ENCODE assay signal across 9 mouse cellular contexts in the genomic region with DNA sequence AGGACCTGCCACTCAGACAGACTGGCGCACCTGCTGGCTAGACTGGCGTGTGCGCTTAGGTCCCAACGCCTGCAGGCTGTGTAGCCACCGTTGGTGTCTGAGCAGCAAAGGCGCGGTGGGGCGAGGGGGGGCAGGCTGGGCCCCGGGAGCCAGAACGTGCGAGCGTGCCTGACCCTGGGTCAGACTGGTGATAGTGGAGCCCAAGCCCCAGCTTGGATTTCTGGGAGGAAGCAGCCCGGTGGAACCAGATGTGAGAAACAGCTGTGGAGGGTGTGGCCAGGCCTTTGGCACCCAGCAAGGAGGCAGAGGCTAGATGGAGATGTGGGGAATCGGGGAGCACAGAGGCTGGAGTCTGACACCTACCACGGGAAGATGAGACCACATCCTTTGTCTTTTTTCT. TPM values are rescaled to one million over a fixed set of nuclear protein-coding genes. Genes with fewer than 3 reads are reported as not detected.
A peak's percentile ranks its signal among the peaks of the same experiment; 100 is the strongest.
DNase-seq lines count a peak whose midpoint lies in the region; ATAC-seq and TF ChIP-seq lines count a peak whose summit lies in the region.
"Had no signal": no experiment of that assay in that cellular context is flagged by ENCODE, and none has a peak within 500 bp of the region (broad histone marks: within the 10 kb centered on the region; RNA-seq: fewer than 3 reads in every experiment).

No protein-coding gene starts in this region.

- intact Hi-C loops in gastrocnemius, adult 2 months (cut with DNase I), result no loop called here

- no peaks in the 10 kb centered on the region for H3K9me3 ChIP-seq in midbrain, embryonic 10.5 days (replicated peaks)
- no peaks in the 10 kb centered on the region for H3K9me3 ChIP-seq in midbrain, embryonic 11.5 days (ENCODE audit: control insufficient read depth, low read length)
- no peaks in the 10 kb centered on the region for H3K9me3 ChIP-seq in hindbrain, embryonic 13.5 days
- H3K9me3 ChIP-seq: embryonic facial prominence, embryonic 13.5 days had no signal

- no peak for TF ChIP-seq CTCF in gastrocnemius, adult 2 months (IDR thresholded peaks at IDR 0.05)
- no peak for TF ChIP-seq CTCF in olfactory bulb, adult 2 months (IDR thresholded peaks at IDR 0.05; ENCODE audit: insufficient read depth, low read depth, low read length)

- no peak for TF ChIP-seq POLR2A in olfactory bulb, adult 2 months (IDR thresholded peaks at IDR 0.05; ENCODE audit: insufficient read depth, low read depth, low read length)

- DNase-seq in midbrain, embryonic 10.5 days (ENCODE audit: low spot score), result no peak
- DNase-seq in midbrain, embryonic 11.5 days (ENCODE audit: low spot score, missing footprints), result no peak
- peak; percentile 79 for DNase-seq in gastrocnemius, adult 2 months
- DNase-seq in spleen, postnatal 14 days (ENCODE audit: low spot score in 2 of 2), result no peak
- no peak for DNase-seq in adrenal gland, adult 8-10 months
- DNase-seq in spleen, postnatal 4 days (ENCODE audit: low spot score in 2 of 2), result no peak

- H3K4me2 ChIP-seq in midbrain, embryonic 11.5 days, result no peak overlapping the region
- peak overlapping the region; percentile 95 for H3K4me2 ChIP-seq in hindbrain, embryonic 13.5 days
- H3K4me2 ChIP-seq: embryonic facial prominence, embryonic 13.5 days had no signal

- peaks cover 28% of the 10 kb centered on the region for H3K36me3 ChIP-seq in midbrain, embryonic 10.5 days
- H3K36me3 ChIP-seq in midbrain, embryonic 11.5 days (ENCODE audit: control insufficient read depth, insufficient read depth, low read length), result no peaks in the 10 kb centered on the region
- peaks cover 8% of the 10 kb centered on the region for H3K36me3 ChIP-seq in hindbrain, embryonic 13.5 days

- H3K27ac ChIP-seq in midbrain, embryonic 10.5 days (replicated peaks), result peak overlapping the region; percentile 61; the same call in 1 of the 2 replicates
- H3K27ac ChIP-seq in midbrain, embryonic 11.5 days (ENCODE audit: low read depth, low read length), result no peak overlapping the region
- peak overlapping the region; percentile 90 for H3K27ac ChIP-seq in gastrocnemius, adult 2 months
- H3K27ac ChIP-seq in hindbrain, embryonic 13.5 days, result peak overlapping the region; percentile 74
- H3K27ac ChIP-seq in olfactory bulb, adult 2 months (ENCODE audit: insufficient read depth, low read depth, low read length), result peak overlapping the region; percentile 49
- H3K27ac ChIP-seq: embryonic facial prominence, embryonic 13.5 days had no signal

- no peaks in the 10 kb centered on the region for H3K27me3 ChIP-seq in midbrain, embryonic 10.5 days (ENCODE audit: low read depth, poor library complexity, severe bottlenecking)
- H3K27me3 ChIP-seq in midbrain, embryonic 11.5 days (ENCODE audit: control insufficient read depth, insufficient read depth, low read length), result no peaks in the 10 kb centered on the region
- H3K27me3 ChIP-seq in hindbrain, embryonic 13.5 days, result no peaks in the 10 kb centered on the region
- H3K27me3 ChIP-seq: embryonic facial prominence, embryonic 13.5 days had no signal

- peak overlapping the region; percentile 31 for H3K4me3 ChIP-seq in midbrain, embryonic 10.5 days
- H3K4me3 ChIP-seq in midbrain, embryonic 11.5 days (ENCODE audit: low read depth, low read length), result no peak overlapping the region
- H3K4me3 ChIP-seq in gastrocnemius, adult 2 months, result peak overlapping the region; percentile 52
- H3K4me3 ChIP-seq in hindbrain, embryonic 13.5 days, result peak overlapping the region; percentile 26
- H3K4me3 ChIP-seq in olfactory bulb, adult 2 months (ENCODE audit: insufficient read depth, low read depth, low read length), result peak overlapping the region; percentile 4; the same call in 1 of the 2 replicates
- H3K4me3 ChIP-seq: embryonic facial prominence, embryonic 13.5 days had no signal

- 58% methylated on average over 15 of the region's 15 CpGs for WGBS in midbrain, embryonic 10.5 days
- WGBS in midbrain, embryonic 11.5 days, result 58% methylated on average over 15 of the region's 15 CpGs
- 36% methylated on average over 15 of the region's 15 CpGs for WGBS in hindbrain, embryonic 13.5 days
- 44% methylated on average over 15 of the region's 15 CpGs for WGBS in olfactory bulb, adult 2 months

- no peak overlapping the region for H3K9ac ChIP-seq in midbrain, embryonic 11.5 days (ENCODE audit: low read length)
- peak overlapping the region; percentile 70 for H3K9ac ChIP-seq in hindbrain, embryonic 13.5 days
- H3K9ac ChIP-seq: embryonic facial prominence, embryonic 13.5 days had no signal

- no peak for ATAC-seq in midbrain, embryonic 11.5 days (ENCODE audit: low FRiP score)
- no peak for ATAC-seq in hindbrain, embryonic 13.5 days (ENCODE audit: low FRiP score)

- H3K4me1 ChIP-seq in midbrain, embryonic 10.5 days, result peaks cover 63% of the 10 kb centered on the region
- peaks cover 28% of the 10 kb centered on the region for H3K4me1 ChIP-seq in midbrain, embryonic 11.5 days (ENCODE audit: control insufficient read depth, insufficient read depth, low read length)
- peaks cover 74% of the 10 kb centered on the region for H3K4me1 ChIP-seq in hindbrain, embryonic 13.5 days (replicated peaks)
- H3K4me1 ChIP-seq in olfactory bulb, adult 2 months (ENCODE audit: control insufficient read depth, insufficient read depth, low read length), result peaks cover 57% of the 10 kb centered on the region

RNA-seq across cellular contexts. Expression of a gene that starts 4.0 kb away (rescaled TPM):
- polyA plus RNA-seq in midbrain, embryonic 10.5 days (2016; fragmentation: Nextera tagmentation; extraction: Ambion mirVana), result 130 and 153 TPM in 2 replicates
- polyA plus RNA-seq in midbrain, embryonic 11.5 days (2014; fragmentation: Nextera tagmentation; extraction: Ambion mirVana), result 109 and 129 TPM in 2 replicates
- 10 to 100 TPM; 18.1 to 23.0 TPM for total RNA-seq in gastrocnemius, adult 2 months (2021)
- 240 and 252 TPM in 2 replicates for polyA plus RNA-seq in hindbrain, embryonic 13.5 days (2015; fragmentation: Nextera tagmentation; extraction: Ambion mirVana)
- polyA plus RNA-seq in olfactory bulb, adult 2 months (2012; ENCODE audit: insufficient read depth, insufficient read length, low replicate concordance, missing spikeins), result not detected in 2 replicates
- total RNA-seq in adrenal gland, adult 8-10 months (2022), result 100 to 1,000 TPM in 2 of 4 experiments, 10 to 100 TPM in 2; 72.7 to 123 (median 96.1) TPM

RNA-seq across cellular contexts. Expression of a gene that starts 6.6 kb away (rescaled TPM):
- 0.05 TPM in 1 of 2 replicates, not detected in the other for polyA plus RNA-seq in midbrain, embryonic 10.5 days (2016; fragmentation: Nextera tagmentation; extraction: Ambion mirVana)
- polyA plus RNA-seq in midbrain, embryonic 11.5 days (2014; fragmentation: Nextera tagmentation; extraction: Ambion mirVana), result 0.10 and 0.40 TPM in 2 replicates
- total RNA-seq in gastrocnemius, adult 2 months (2021), result not detected
- 0.18 TPM in 1 of 2 replicates, not detected in the other for polyA plus RNA-seq in hindbrain, embryonic 13.5 days (2015; fragmentation: Nextera tagmentation; extraction: Ambion mirVana)
- not detected in 2 replicates for polyA plus RNA-seq in olfactory bulb, adult 2 months (2012; ENCODE audit: insufficient read depth, insufficient read length, low replicate concordance, missing spikeins)
- under 1 TPM in 2 of 4 experiments, not detected in 2; 0.13 to 0.38 TPM for total RNA-seq in adrenal gland, adult 8-10 months (2022)
- polyA plus RNA-seq: embryonic facial prominence, embryonic 13.5 days had no signal

RNA-seq across cellular contexts. Expression of a gene that starts 20.3 kb away (rescaled TPM):
- 1.1 and 1.8 TPM in 2 replicates for polyA plus RNA-seq in midbrain, embryonic 10.5 days (2016; fragmentation: Nextera tagmentation; extraction: Ambion mirVana)
- polyA plus RNA-seq in midbrain, embryonic 11.5 days (2014; fragmentation: Nextera tagmentation; extraction: Ambion mirVana), result 0.60 and 1.2 TPM in 2 replicates
- 1 to 10 TPM; 1.0 to 1.5 TPM for total RNA-seq in gastrocnemius, adult 2 months (2021)
- 1.3 and 1.4 TPM in 2 replicates for polyA plus RNA-seq in hindbrain, embryonic 13.5 days (2015; fragmentation: Nextera tagmentation; extraction: Ambion mirVana)
- not detected in 2 replicates for polyA plus RNA-seq in olfactory bulb, adult 2 months (2012; ENCODE audit: insufficient read depth, insufficient read length, low replicate concordance, missing spikeins)
- 10 to 100 TPM in 2 of 4 experiments, 1 to 10 TPM in 2; 8.8 to 55.0 (median 26.2) TPM for total RNA-seq in adrenal gland, adult 8-10 months (2022)

RNA-seq across cellular contexts. Expression of a gene that starts 23.5 kb away (rescaled TPM):
- 0.46 and 0.67 TPM in 2 replicates for polyA plus RNA-seq in midbrain, embryonic 10.5 days (2016; fragmentation: Nextera tagmentation; extraction: Ambion mirVana)
- polyA plus RNA-seq in midbrain, embryonic 11.5 days (2014; fragmentation: Nextera tagmentation; extraction: Ambion mirVana), result 0.41 TPM in 1 of 2 replicates, not detected in the other
- not detected for total RNA-seq in gastrocnemius, adult 2 months (2021)
- 0.84 and 1.0 TPM in 2 replicates for polyA plus RNA-seq in hindbrain, embryonic 13.5 days (2015; fragmentation: Nextera tagmentation; extraction: Ambion mirVana)
- polyA plus RNA-seq in olfactory bulb, adult 2 months (2012; ENCODE audit: insufficient read depth, insufficient read length, low replicate concordance, missing spikeins), result not detected in 2 replicates
- under 1 TPM; 0.64 to 0.95 (median 0.70) TPM for total RNA-seq in adrenal gland, adult 8-10 months (2022)

RNA-seq across cellular contexts. Expression of a gene that starts 30.6 kb away (rescaled TPM):
- 109 and 118 TPM in 2 replicates for polyA plus RNA-seq in midbrain, embryonic 10.5 days (2016; fragmentation: Nextera tagmentation; extraction: Ambion mirVana)
- 69.9 and 81.9 TPM in 2 replicates for polyA plus RNA-seq in midbrain, embryonic 11.5 days (2014; fragmentation: Nextera tagmentation; extraction: Ambion mirVana)
- 10 to 100 TPM; 46.1 to 53.6 TPM for total RNA-seq in gastrocnemius, adult 2 months (2021)
- polyA plus RNA-seq in hindbrain, embryonic 13.5 days (2015; fragmentation: Nextera tagmentation; extraction: Ambion mirVana), result 87.9 and 90.7 TPM in 2 replicates
- not detected in 2 replicates for polyA plus RNA-seq in olfactory bulb, adult 2 months (2012; ENCODE audit: insufficient read depth, insufficient read length, low replicate concordance, missing spikeins)
- 10 to 100 TPM; 45.2 to 61.9 (median 50.8) TPM for total RNA-seq in adrenal gland, adult 8-10 months (2022)
